Mouse (Mus musculus) hindbrain, embryonic 12.5 days (tissue): ENCODE results near the gene Kitl. TPM values are rescaled to one million over a fixed set of nuclear protein-coding genes. Genes with fewer than 3 reads are reported as not detected.

Experiments
- ATAC-seq: fragments of 200-750 bp; cut with Nextera tagmentation; 2 replicates; pipeline ENCODE4 v1.8.0; 2017; ENCODE audit warnings: moderate TSS enrichment; ENCODE audit not compliant: low FRiP score
- H3K27ac ChIP-seq: fragments of 300-500 bp; sonication (generic); 2 replicates; pipeline ENCODE4 v1.5.1; 2016; ENCODE audit warnings: mild to moderate bottlenecking
- H3K27me3 ChIP-seq: fragments of 300-500 bp; sonication (generic); 2 replicates; pipeline ENCODE4 v1.6.1; 2016; ENCODE audit warnings: mild to moderate bottlenecking
- H3K36me3 ChIP-seq: fragments of 300-500 bp; sonication (generic); 2 replicates; pipeline ENCODE4 v1.6.1; 2016; ENCODE audit warnings: mild to moderate bottlenecking
- H3K4me1 ChIP-seq: fragments of 300-500 bp; sonication (generic); 2 replicates; pipeline ENCODE4 v1.6.1; 2016
- H3K4me2 ChIP-seq: fragments of 300-500 bp; sonication (generic); replicated peaks from 2 replicates; pipeline ENCODE4 v1.6.1; 2016; ENCODE audit warnings: mild to moderate bottlenecking
- H3K4me3 ChIP-seq: fragments of 300-500 bp; sonication (generic); 2 replicates; pipeline ENCODE4 v1.5.1; 2016; ENCODE audit warnings: mild to moderate bottlenecking
- H3K9ac ChIP-seq: fragments of 300-500 bp; sonication (generic); 2 replicates; pipeline ENCODE4 v1.6.1; 2016; ENCODE audit warnings: mild to moderate bottlenecking, moderate library complexity
- H3K9me3 ChIP-seq: fragments of 300-500 bp; sonication (generic); replicated peaks from 2 replicates; pipeline ENCODE4 v1.6.1; 2016; ENCODE audit warnings: mild to moderate bottlenecking
- WGBS: fragments of 180-500 bp; shearing (Covaris S2); methylation state at CpG from one replicate; pipeline ENCODE4 v1.1.7; 2016; 5-methylcytosine and 5-hydroxymethylcytosine counted together
- polyA plus RNA-seq: library from polyadenylated mRNA; unstranded; fragments of >200 nt; fragmentation: Nextera tagmentation; extraction: Ambion mirVana; gene quantifications from 2 replicates; pipeline ENCODE4 v1.2.1, GENCODE M21; 2016

Gene Kitl
- polyA plus RNA-seq, 1 experiment from 2014 or later: 16.0 TPM

DNA sequence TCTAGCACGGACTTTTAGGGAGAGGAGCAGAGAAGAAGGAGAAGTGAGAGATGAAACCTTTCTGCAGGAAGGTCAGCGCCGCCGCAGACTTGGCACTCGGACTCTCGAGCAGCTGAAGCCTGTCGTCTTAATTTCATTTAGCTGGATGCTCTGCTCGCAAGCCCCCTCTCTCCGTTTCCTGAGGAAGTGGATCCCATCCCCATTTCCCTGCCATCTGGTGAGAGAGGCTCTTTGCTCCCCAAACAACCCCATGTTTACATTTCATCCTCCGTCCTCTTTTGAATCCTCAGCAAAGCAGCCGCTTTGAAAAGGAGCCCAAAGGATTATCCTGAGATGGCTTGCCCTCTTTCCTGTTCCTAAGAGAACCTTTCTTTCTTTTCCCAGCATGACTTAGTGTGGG, 16.2 kb downstream of the Kitl start:
- ATAC-seq: no peak
- no peaks in the 10 kb centered on the region for H3K36me3 ChIP-seq
- no peaks in the 10 kb centered on the region for H3K9me3 ChIP-seq
- 0 out of 2 replicates have a peak, but pooled peaks cover 3% of the 10 kb centered on the region for H3K4me1 ChIP-seq
- WGBS: 38% methylated on average over 11 of the region's 11 CpGs
- H3K9ac ChIP-seq: no peak overlapping the region
- no peak overlapping the region for H3K27ac ChIP-seq
- H3K27me3 ChIP-seq: no peaks in the 10 kb centered on the region
- H3K4me3 ChIP-seq: no peak overlapping the region
- peak overlapping the region; percentile 22; the same call in 1 of the 2 replicates for H3K4me2 ChIP-seq

- no peak for ATAC-seq
- Histone ChIP-seq H3K9me3 (no peaks in the 10 kb centered on the region), H3K4me1 (0 out of 2 replicates have a peak, but pooled peaks cover 3% of the 10 kb centered on the region), H3K9ac (no peak overlapping the region), H3K4me3 (no peak overlapping the region), H3K4me2 (no peak overlapping the region), H3K36me3 (no peaks in the 10 kb centered on the region), H3K27me3 (no peaks in the 10 kb centered on the region), H3K27ac (no peak overlapping the region)
- 64% methylated on average over 3 of the region's 3 CpGs for WGBS
Measured at GRCm38 (mm10) chr10:100032566-100032965, 17.1 kb downstream of the Kitl start.

DNA sequence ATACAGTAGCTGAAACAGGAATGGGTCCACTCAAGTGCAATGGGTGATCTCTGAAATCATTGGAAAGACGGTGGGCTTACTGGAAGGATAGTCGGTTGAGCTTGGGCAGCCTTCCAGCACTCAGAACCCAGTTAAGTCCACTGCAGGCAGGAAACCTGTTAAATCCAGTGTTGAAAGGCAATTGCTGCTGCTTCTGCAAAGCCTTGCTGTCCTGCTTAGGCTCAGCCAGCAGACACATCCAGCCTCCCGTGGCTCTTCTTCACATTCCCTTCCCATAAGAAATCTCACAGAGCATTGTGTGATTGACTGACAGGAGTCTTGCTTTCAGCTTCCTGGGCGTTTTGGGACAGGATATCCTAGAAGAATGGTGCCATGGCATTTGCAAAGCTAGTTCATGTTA, 20.6 kb downstream of the Kitl start:
- H3K9me3 ChIP-seq: no peaks in the 10 kb centered on the region
- H3K4me3 ChIP-seq: no peak overlapping the region
- 62% methylated on average over 4 of the region's 4 CpGs for WGBS
- ATAC-seq: no peak
- H3K9ac ChIP-seq: no peak overlapping the region
- no peak overlapping the region for H3K27ac ChIP-seq
- no peak overlapping the region for H3K4me2 ChIP-seq
- H3K4me1 ChIP-seq: 0 out of 2 replicates have a peak, but pooled peaks cover 3% of the 10 kb centered on the region
- no peaks in the 10 kb centered on the region for H3K36me3 ChIP-seq
- no peaks in the 10 kb centered on the region for H3K27me3 ChIP-seq

GRCm38 (mm10) chr10:100038342-100038898, 23.0 kb downstream of the Kitl start:
- WGBS: 65% methylated on average over 12 of the region's 12 CpGs
- Histone ChIP-seq H3K9ac (no peak overlapping the region), H3K27ac (no peak overlapping the region), H3K4me2 (no peak overlapping the region), H3K9me3 (no peaks in the 10 kb centered on the region), H3K36me3 (no peaks in the 10 kb centered on the region), H3K27me3 (no peaks in the 10 kb centered on the region), H3K4me3 (no peak overlapping the region), H3K4me1 (no peaks in the 10 kb centered on the region)
- no peak for ATAC-seq

DNA sequence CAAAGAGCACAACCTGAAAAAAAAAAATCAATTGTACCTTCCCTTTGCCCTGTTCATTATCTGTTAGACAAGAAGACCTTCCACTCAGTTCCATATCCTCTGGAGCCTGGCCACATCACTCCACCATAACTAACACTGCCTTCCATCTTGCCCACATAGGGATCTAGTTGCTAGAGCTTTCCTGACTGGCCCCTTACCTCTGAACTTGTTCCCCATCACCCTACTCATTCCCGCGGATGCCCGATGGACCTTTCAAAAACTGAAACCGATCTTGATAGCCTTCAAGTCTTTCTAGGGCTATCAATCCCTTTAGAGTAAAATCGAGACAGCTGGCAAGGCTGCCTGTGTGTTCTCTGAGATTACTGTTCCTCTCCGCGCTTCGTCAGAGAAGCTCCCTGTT, 23.6 kb downstream of the Kitl start:
- no peak for ATAC-seq
- Histone ChIP-seq H3K9me3 (no peaks in the 10 kb centered on the region), H3K4me2 (no peak overlapping the region), H3K27me3 (no peaks in the 10 kb centered on the region), H3K36me3 (no peaks in the 10 kb centered on the region), H3K4me1 (no peaks in the 10 kb centered on the region), H3K4me3 (no peak overlapping the region), H3K27ac (no peak overlapping the region), H3K9ac (no peak overlapping the region)
- WGBS: 87% methylated on average over 8 of the region's 8 CpGs

- no peak overlapping the region for H3K4me3 ChIP-seq
- no peak for ATAC-seq
- no peaks in the 10 kb centered on the region for H3K27me3 ChIP-seq
- H3K27ac ChIP-seq: no peak overlapping the region
- H3K4me1 ChIP-seq: no peaks in the 10 kb centered on the region
- no peak overlapping the region for H3K4me2 ChIP-seq
- WGBS: 93% methylated on average over 5 of the region's 5 CpGs
- H3K9ac ChIP-seq: no peak overlapping the region
- no peaks in the 10 kb centered on the region for H3K9me3 ChIP-seq
- H3K36me3 ChIP-seq: no peaks in the 10 kb centered on the region
Measured at GRCm38 (mm10) chr10:100043748-100044147, 28.3 kb downstream of the Kitl start.

- H3K27ac ChIP-seq: no peak overlapping the region
- no peaks in the 10 kb centered on the region for H3K9me3 ChIP-seq
- H3K36me3 ChIP-seq: no peaks in the 10 kb centered on the region
- no peak overlapping the region for H3K9ac ChIP-seq
- no peaks in the 10 kb centered on the region for H3K27me3 ChIP-seq
- no peak overlapping the region for H3K4me3 ChIP-seq
- 95% methylated on average over 6 of the region's 6 CpGs for WGBS
- no peak overlapping the region for H3K4me2 ChIP-seq
- no peaks in the 10 kb centered on the region for H3K4me1 ChIP-seq
- ATAC-seq: no peak
Measured at GRCm38 (mm10) chr10:100044153-100044552, 28.7 kb downstream of the Kitl start.

DNA sequence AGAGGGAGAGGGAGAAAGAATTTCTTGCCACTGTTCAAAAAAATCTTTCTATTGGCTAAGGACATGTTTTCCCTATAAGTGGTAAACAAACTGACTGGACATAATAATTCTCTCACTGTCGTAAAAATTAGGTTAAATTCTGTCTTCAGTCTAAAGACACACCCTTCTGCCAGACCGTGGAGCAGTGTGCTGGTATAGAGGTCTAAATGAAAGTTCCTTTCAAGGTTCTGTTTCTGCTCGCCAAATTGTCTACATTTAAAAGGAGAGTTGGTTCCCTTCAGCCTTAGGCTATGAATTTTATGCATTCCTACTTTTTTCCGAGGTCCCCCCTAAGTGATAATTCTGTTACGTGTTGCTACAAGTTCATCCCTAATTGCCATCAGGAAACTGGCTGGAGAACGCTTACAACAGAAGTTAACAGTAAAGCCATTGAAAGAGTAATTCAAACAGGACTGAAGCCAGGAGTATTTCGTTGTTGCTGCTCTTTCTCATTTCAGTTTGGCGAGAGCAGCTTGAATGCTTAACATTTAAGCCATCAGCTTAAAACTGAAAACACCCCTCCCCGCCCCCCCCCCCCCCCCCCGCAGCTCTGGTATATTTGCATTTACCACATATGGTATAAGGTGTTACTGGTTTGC, 35.8 kb downstream of the Kitl start:
- Histone ChIP-seq H3K9ac (no peak overlapping the region), H3K4me3 (no peak overlapping the region), H3K27me3 (no peaks in the 10 kb centered on the region), H3K36me3 (no peaks in the 10 kb centered on the region), H3K9me3 (no peaks in the 10 kb centered on the region), H3K4me2 (no peak overlapping the region), H3K4me1 (no peaks in the 10 kb centered on the region), H3K27ac (no peak overlapping the region)
- whole genome bisulfite sequencing: 64% methylated on average over 10 of the region's 10 CpGs
- no peak for ATAC-seq

DNA sequence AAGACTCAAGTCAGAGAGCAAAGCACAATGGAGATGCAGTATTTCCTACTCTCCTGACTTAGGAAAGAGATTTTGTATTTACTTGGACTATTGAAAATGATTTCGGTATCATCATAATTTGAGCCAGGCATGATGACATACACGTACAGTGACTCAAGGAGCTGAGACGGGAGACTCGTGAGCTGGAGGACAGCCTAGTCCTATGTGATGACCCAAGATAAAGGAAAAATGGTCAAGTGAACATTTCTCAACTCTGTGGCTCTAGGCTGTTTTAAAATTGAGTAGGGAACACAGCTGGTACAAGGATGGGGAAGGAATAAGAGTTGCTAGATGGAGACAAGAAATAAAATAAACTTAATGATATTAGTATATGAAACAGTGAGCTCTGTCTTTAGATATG, 37.0 kb downstream of the Kitl start:
- no peak for ATAC-seq

DNA sequence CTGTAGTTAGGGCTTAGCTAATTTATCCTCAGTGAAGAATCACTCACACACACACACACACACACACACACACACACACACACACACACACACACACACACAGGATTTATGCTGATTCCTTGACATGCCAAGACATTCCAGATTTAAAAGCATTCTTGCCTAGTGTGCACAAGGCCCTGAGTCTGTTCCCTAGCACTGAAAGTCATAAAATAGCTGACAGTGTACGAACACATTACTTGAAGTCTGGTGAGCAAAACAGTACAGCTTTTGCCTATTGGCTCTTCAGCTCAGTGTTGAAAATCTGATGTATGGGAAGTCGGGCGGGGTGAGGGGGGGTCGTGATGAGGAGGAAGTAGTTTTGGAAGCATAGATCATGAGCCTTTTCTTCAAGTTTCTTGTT, 37.5 kb downstream of the Kitl start:
- H3K27me3 ChIP-seq: no peaks in the 10 kb centered on the region
- H3K9me3 ChIP-seq: no peaks in the 10 kb centered on the region
- H3K4me2 ChIP-seq: no peak overlapping the region
- no peaks in the 10 kb centered on the region for H3K4me1 ChIP-seq
- H3K4me3 ChIP-seq: no peak overlapping the region
- no peak overlapping the region for H3K27ac ChIP-seq
- no peak overlapping the region for H3K9ac ChIP-seq
- no peak for ATAC-seq
- 83% methylated on average over 4 of the region's 4 CpGs for WGBS
- no peaks in the 10 kb centered on the region for H3K36me3 ChIP-seq

More for the DNA sequence above, 37.0 kb downstream of the Kitl start:
- Histone ChIP-seq H3K9me3 (no peaks in the 10 kb centered on the region), H3K27ac (no peak overlapping the region), H3K27me3 (no peaks in the 10 kb centered on the region), H3K9ac (no peak overlapping the region), H3K4me2 (no peak overlapping the region), H3K36me3 (no peaks in the 10 kb centered on the region), H3K4me1 (no peaks in the 10 kb centered on the region), H3K4me3 (no peak overlapping the region)
- 91% methylated on average over 4 of the region's 4 CpGs for WGBS

GRCm38 (mm10) chr10:100054006-100054405, 38.6 kb downstream of the Kitl start:
- Histone ChIP-seq H3K27me3 (no peaks in the 10 kb centered on the region), H3K4me2 (no peak overlapping the region), H3K36me3 (no peaks in the 10 kb centered on the region), H3K4me1 (no peaks in the 10 kb centered on the region), H3K27ac (no peak overlapping the region), H3K9me3 (no peaks in the 10 kb centered on the region), H3K4me3 (no peak overlapping the region), H3K9ac (no peak overlapping the region)
- 90% methylated on average over 3 of the region's 3 CpGs for WGBS
- no peak for ATAC-seq

DNA sequence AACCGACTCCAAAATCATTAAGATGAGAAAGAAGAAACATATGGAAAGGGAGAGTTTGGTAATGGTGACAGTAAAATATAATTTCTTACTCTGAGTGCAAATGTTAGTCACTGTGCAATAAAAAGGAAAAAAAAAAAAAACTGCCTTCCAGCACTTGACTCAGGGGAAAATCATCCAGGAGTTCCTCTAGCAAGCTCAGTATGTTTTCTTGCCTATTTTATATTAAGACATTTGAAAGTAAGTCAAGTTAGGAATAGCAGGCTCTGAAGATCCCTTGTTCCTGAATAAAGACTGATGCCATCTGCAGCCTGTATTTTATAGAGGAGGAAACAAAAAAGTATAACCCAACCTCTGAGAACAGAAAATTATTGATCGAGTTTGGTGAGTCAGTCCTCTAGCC, 39.7 kb downstream of the Kitl start:
- H3K27ac ChIP-seq: no peak overlapping the region
- H3K27me3 ChIP-seq: no peaks in the 10 kb centered on the region
- no peaks in the 10 kb centered on the region for H3K9me3 ChIP-seq
- WGBS: 90% methylated on average over 2 of the region's 2 CpGs
- no peak overlapping the region for H3K4me3 ChIP-seq
- no peaks in the 10 kb centered on the region for H3K36me3 ChIP-seq
- no peak overlapping the region for H3K4me2 ChIP-seq
- ATAC-seq: no peak
- no peaks in the 10 kb centered on the region for H3K4me1 ChIP-seq
- H3K9ac ChIP-seq: no peak overlapping the region

- no peaks in the 10 kb centered on the region for H3K9me3 ChIP-seq
- no peak for ATAC-seq
- H3K27ac ChIP-seq: no peak overlapping the region
- H3K4me3 ChIP-seq: no peak overlapping the region
- no peaks in the 10 kb centered on the region for H3K27me3 ChIP-seq
- no peak overlapping the region for H3K4me2 ChIP-seq
- H3K9ac ChIP-seq: no peak overlapping the region
- WGBS: 80% methylated on average over 1 of the region's 1 CpGs
- H3K4me1 ChIP-seq: no peaks in the 10 kb centered on the region
- H3K36me3 ChIP-seq: no peaks in the 10 kb centered on the region
Measured at GRCm38 (mm10) chr10:100057106-100057623, 41.7 kb downstream of the Kitl start.
